Mouse (Mus musculus): ENCODE measurements at regions not wholly inside any gene's neighbourhood (a gene's known extent, or its start where the extent isn't known, plus 50 kb on each side); places are given as distances from the start of the nearest gene placed in this dataset.

DNA sequence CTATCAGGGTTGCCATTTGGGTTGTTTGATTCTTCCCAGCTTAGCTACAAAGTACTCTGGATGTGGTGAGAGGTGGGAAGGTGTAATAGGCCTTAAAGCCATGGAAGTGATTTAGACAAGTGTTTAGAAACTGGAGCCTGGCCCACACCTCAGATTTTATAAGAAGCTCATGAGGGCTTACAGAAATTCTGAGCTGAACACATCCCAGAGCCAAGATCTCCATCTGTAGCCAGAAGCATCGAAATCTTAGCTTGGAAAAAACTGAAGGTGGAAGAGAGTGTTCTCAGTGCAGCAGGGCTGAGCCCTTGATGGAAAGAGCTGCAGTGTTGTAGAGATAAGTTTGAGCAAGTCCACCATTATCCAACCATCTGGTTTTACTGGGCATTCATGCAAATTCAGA is 86.4 kb upstream of the Trabd2b start:
- no peaks in the 10 kb centered on the region for H3K36me3 ChIP-seq (ENCODE audit: control insufficient read depth, insufficient read depth, low read length)
- WGBS: 57% methylated on average over 1 of the region's 1 CpGs
- ATAC-seq (replicated peaks; ENCODE audit: low FRiP score, low TSS enrichment, low read depth) (no peak), DNase-seq (ENCODE audit: low spot score) (no peak)
- no peak overlapping the region for H3K4me2 ChIP-seq (ENCODE audit: low read length)
- no peak overlapping the region for H3K4me3 ChIP-seq (ENCODE audit: low read depth, low read length)
- no peaks in the 10 kb centered on the region for H3K4me1 ChIP-seq (replicated peaks; ENCODE audit: control insufficient read depth, insufficient read depth, low read length)
- no peaks in the 10 kb centered on the region for H3K9me3 ChIP-seq (ENCODE audit: control insufficient read depth, low read length)
- H3K9ac ChIP-seq (ENCODE audit: low read length): no peak overlapping the region
- no peaks in the 10 kb centered on the region for H3K27me3 ChIP-seq (replicated peaks; ENCODE audit: control insufficient read depth, insufficient read depth, low read length)
- H3K27ac ChIP-seq (ENCODE audit: low read depth): no peak overlapping the region

- no peaks in the 10 kb centered on the region for H3K36me3 ChIP-seq (ENCODE audit: control insufficient read depth, insufficient read depth, low read length)
- H3K4me3 ChIP-seq (ENCODE audit: low read depth, low read length): no peak overlapping the region
- no peaks in the 10 kb centered on the region for H3K27me3 ChIP-seq (replicated peaks; ENCODE audit: control insufficient read depth, insufficient read depth, low read length)
- ATAC-seq (replicated peaks; ENCODE audit: low FRiP score, low TSS enrichment, low read depth) (no peak), DNase-seq (ENCODE audit: low spot score) (no peak)
- H3K9ac ChIP-seq (ENCODE audit: low read length): no peak overlapping the region
- H3K27ac ChIP-seq (ENCODE audit: low read depth): no peak overlapping the region
- no peaks in the 10 kb centered on the region for H3K9me3 ChIP-seq (ENCODE audit: control insufficient read depth, low read length)
- 38% methylated on average over 3 of the region's 3 CpGs for WGBS
- no peaks in the 10 kb centered on the region for H3K4me1 ChIP-seq (replicated peaks; ENCODE audit: control insufficient read depth, insufficient read depth, low read length)
- H3K4me2 ChIP-seq (ENCODE audit: low read length): no peak overlapping the region
Measured at GRCm38 (mm10) chr4:114321516-114322339, 84.8 kb upstream of the Trabd2b start.

DNA sequence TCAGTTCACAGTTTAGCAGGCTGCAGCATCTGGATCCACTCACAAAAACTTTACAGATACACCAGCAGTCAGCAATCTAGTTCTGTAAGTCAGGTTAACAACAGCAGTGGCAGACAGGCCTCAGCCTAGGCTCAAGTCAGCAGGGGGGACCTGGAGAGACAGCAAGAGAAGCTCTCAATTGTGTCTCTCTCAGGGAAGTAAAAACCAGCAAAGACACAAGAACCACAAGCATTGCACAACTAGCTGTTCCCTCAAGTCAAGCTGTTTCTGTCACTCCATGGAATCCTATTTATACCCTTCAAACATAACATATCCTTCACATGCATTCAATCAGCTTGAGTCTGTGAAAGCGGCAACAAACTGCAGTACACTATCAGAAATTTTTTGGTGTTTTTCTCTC is 76.5 kb upstream of the Trabd2b start:
- H3K4me1 ChIP-seq (replicated peaks; ENCODE audit: control insufficient read depth, insufficient read depth, low read length): no peaks in the 10 kb centered on the region
- H3K9ac ChIP-seq (ENCODE audit: low read length): no peak overlapping the region
- H3K4me3 ChIP-seq (ENCODE audit: low read depth, low read length): no peak overlapping the region
- H3K4me2 ChIP-seq (ENCODE audit: low read length): no peak overlapping the region
- ATAC-seq (replicated peaks; ENCODE audit: low FRiP score, low TSS enrichment, low read depth): no peak
- H3K27me3 ChIP-seq (replicated peaks; ENCODE audit: control insufficient read depth, insufficient read depth, low read length): no peaks in the 10 kb centered on the region
- WGBS: 90% methylated on average over 1 of the region's 1 CpGs
- no peaks in the 10 kb centered on the region for H3K9me3 ChIP-seq (ENCODE audit: control insufficient read depth, low read length)
- H3K36me3 ChIP-seq (ENCODE audit: control insufficient read depth, insufficient read depth, low read length): no peaks in the 10 kb centered on the region
- no peak for DNase-seq (ENCODE audit: low spot score)
- no peak overlapping the region for H3K27ac ChIP-seq (ENCODE audit: low read depth)

DNA sequence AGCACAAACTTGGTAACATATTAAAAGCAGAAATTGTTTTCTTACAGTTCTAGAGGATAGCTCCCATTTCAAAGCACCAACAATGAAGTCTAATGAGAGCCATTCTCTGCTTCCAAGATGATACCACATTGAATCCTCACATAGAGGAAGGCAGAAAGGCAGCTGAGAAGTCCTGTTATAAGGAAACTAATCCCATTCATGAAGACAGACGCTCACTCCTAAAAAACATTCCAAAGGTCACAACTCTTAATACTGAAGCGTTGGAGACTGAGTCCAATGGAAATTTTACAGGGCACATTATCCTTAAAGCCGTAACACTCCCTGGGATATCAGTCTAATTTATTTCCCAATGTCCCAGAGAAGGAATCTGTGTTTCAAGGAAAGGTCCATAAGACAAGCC is 75.4 kb upstream of the Trabd2b start:
- Histone ChIP-seq H3K9me3 (ENCODE audit: control insufficient read depth, low read length) (no peaks in the 10 kb centered on the region), H3K27ac (ENCODE audit: low read depth) (no peak overlapping the region), H3K4me3 (ENCODE audit: low read depth, low read length) (no peak overlapping the region), H3K4me2 (ENCODE audit: low read length) (no peak overlapping the region), H3K27me3 (replicated peaks; ENCODE audit: control insufficient read depth, insufficient read depth, low read length) (no peaks in the 10 kb centered on the region), H3K9ac (ENCODE audit: low read length) (no peak overlapping the region), H3K36me3 (ENCODE audit: control insufficient read depth, insufficient read depth, low read length) (no peaks in the 10 kb centered on the region), H3K4me1 (replicated peaks; ENCODE audit: control insufficient read depth, insufficient read depth, low read length) (no peaks in the 10 kb centered on the region)
- no peak for DNase-seq (ENCODE audit: low spot score)
- WGBS: 35% methylated on average over 3 of the region's 3 CpGs
- ATAC-seq (replicated peaks; ENCODE audit: low FRiP score, low TSS enrichment, low read depth): no peak

DNA sequence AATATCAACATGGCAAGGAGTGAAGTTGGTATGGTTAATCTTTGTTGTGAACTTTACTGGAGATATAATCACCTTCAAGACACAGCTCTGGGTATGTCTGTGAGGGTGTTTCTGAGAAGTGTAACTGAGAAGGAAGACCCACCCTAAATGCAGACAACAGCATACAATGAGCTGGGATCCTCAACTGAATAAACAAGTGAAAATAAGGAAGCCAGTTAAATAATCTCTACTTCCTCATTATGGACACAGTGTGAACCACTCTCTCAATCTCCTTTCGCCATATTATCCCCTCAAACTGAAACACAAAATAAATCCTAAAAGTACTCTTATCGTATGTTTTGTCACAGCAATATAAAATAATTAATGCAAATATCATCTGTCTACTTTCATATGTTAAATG is 71.7 kb upstream of the Trabd2b start:
- Histone ChIP-seq H3K4me2 (ENCODE audit: low read length) (no peak overlapping the region), H3K4me1 (replicated peaks; ENCODE audit: control insufficient read depth, insufficient read depth, low read length) (no peaks in the 10 kb centered on the region), H3K36me3 (ENCODE audit: control insufficient read depth, insufficient read depth, low read length) (no peaks in the 10 kb centered on the region), H3K9ac (ENCODE audit: low read length) (no peak overlapping the region), H3K4me3 (ENCODE audit: low read depth, low read length) (no peak overlapping the region), H3K27me3 (replicated peaks; ENCODE audit: control insufficient read depth, insufficient read depth, low read length) (no peaks in the 10 kb centered on the region), H3K27ac (ENCODE audit: low read depth) (no peak overlapping the region), H3K9me3 (ENCODE audit: control insufficient read depth, low read length) (no peaks in the 10 kb centered on the region)
- no peak for ATAC-seq (replicated peaks; ENCODE audit: low FRiP score, low TSS enrichment, low read depth)
- DNase-seq (ENCODE audit: low spot score): no peak
- WGBS: 91% methylated on average over 2 of the region's 2 CpGs

- Histone ChIP-seq H3K4me1 (replicated peaks; ENCODE audit: control insufficient read depth, insufficient read depth, low read length) (no peaks in the 10 kb centered on the region), H3K27ac (ENCODE audit: low read depth) (no peak overlapping the region), H3K9ac (ENCODE audit: low read length) (no peak overlapping the region), H3K36me3 (ENCODE audit: control insufficient read depth, insufficient read depth, low read length) (no peaks in the 10 kb centered on the region), H3K4me2 (ENCODE audit: low read length) (no peak overlapping the region), H3K4me3 (ENCODE audit: low read depth, low read length) (no peak overlapping the region), H3K9me3 (ENCODE audit: control insufficient read depth, low read length) (no peaks in the 10 kb centered on the region), H3K27me3 (replicated peaks; ENCODE audit: control insufficient read depth, insufficient read depth, low read length) (no peaks in the 10 kb centered on the region)
- WGBS: 44% methylated on average over 4 of the region's 4 CpGs
- no peak for ATAC-seq (replicated peaks; ENCODE audit: low FRiP score, low TSS enrichment, low read depth)
- DNase-seq (ENCODE audit: low spot score): no peak
Measured at GRCm38 (mm10) chr4:114336029-114336746, 70.3 kb upstream of the Trabd2b start.

- DNase-seq (ENCODE audit: low spot score) (no peak), ATAC-seq (replicated peaks; ENCODE audit: low FRiP score, low TSS enrichment, low read depth) (no peak)
- no peak overlapping the region for H3K4me3 ChIP-seq (ENCODE audit: low read depth, low read length)
- no peak overlapping the region for H3K9ac ChIP-seq (ENCODE audit: low read length)
- no peaks in the 10 kb centered on the region for H3K9me3 ChIP-seq (ENCODE audit: control insufficient read depth, low read length)
- H3K4me1 ChIP-seq (replicated peaks; ENCODE audit: control insufficient read depth, insufficient read depth, low read length): no peaks in the 10 kb centered on the region
- 72% methylated on average over 1 of the region's 1 CpGs for WGBS
- no peak overlapping the region for H3K27ac ChIP-seq (ENCODE audit: low read depth)
- no peak overlapping the region for H3K4me2 ChIP-seq (ENCODE audit: low read length)
- no peaks in the 10 kb centered on the region for H3K27me3 ChIP-seq (replicated peaks; ENCODE audit: control insufficient read depth, insufficient read depth, low read length)
- no peaks in the 10 kb centered on the region for H3K36me3 ChIP-seq (ENCODE audit: control insufficient read depth, insufficient read depth, low read length)
Measured at GRCm38 (mm10) chr4:114336747-114337090, 69.8 kb upstream of the Trabd2b start.

GRCm38 (mm10) chr4:114339793-114340192 is 66.7 kb upstream of the Trabd2b start:
- no peak overlapping the region for H3K27ac ChIP-seq (ENCODE audit: low read depth)
- no peaks in the 10 kb centered on the region for H3K36me3 ChIP-seq (ENCODE audit: control insufficient read depth, insufficient read depth, low read length)
- H3K9me3 ChIP-seq (ENCODE audit: control insufficient read depth, low read length): no peaks in the 10 kb centered on the region
- no peak for DNase-seq (ENCODE audit: low spot score)
- no peak for ATAC-seq (replicated peaks; ENCODE audit: low FRiP score, low TSS enrichment, low read depth)
- H3K4me2 ChIP-seq (ENCODE audit: low read length): no peak overlapping the region
- no peaks in the 10 kb centered on the region for H3K4me1 ChIP-seq (replicated peaks; ENCODE audit: control insufficient read depth, insufficient read depth, low read length)
- H3K27me3 ChIP-seq (replicated peaks; ENCODE audit: control insufficient read depth, insufficient read depth, low read length): no peaks in the 10 kb centered on the region
- WGBS: 24% methylated on average over 5 of the region's 5 CpGs
- no peak overlapping the region for H3K9ac ChIP-seq (ENCODE audit: low read length)
- H3K4me3 ChIP-seq (ENCODE audit: low read depth, low read length): no peak overlapping the region

GRCm38 (mm10) chr4:114345154-114345553 is 61.4 kb upstream of the Trabd2b start:
- Histone ChIP-seq H3K9me3 (ENCODE audit: control insufficient read depth, low read length) (no peaks in the 10 kb centered on the region), H3K36me3 (ENCODE audit: control insufficient read depth, insufficient read depth, low read length) (no peaks in the 10 kb centered on the region), H3K27me3 (replicated peaks; ENCODE audit: control insufficient read depth, insufficient read depth, low read length) (no peaks in the 10 kb centered on the region), H3K4me1 (replicated peaks; ENCODE audit: control insufficient read depth, insufficient read depth, low read length) (no peaks in the 10 kb centered on the region), H3K4me2 (ENCODE audit: low read length) (no peak overlapping the region), H3K27ac (ENCODE audit: low read depth) (no peak overlapping the region), H3K4me3 (ENCODE audit: low read depth, low read length) (no peak overlapping the region), H3K9ac (ENCODE audit: low read length) (no peak overlapping the region)
- ATAC-seq (replicated peaks; ENCODE audit: low FRiP score, low TSS enrichment, low read depth): no peak
- WGBS: 60% methylated on average over 1 of the region's 1 CpGs
- peak; percentile 20 for DNase-seq (ENCODE audit: low spot score)

All from intestine, embryonic 14.5 days (tissue).